Mouse (Mus musculus) limb, embryonic 10.5 days (tissue): ENCODE measurements around the gene Trpc4ap. TPM values are rescaled to one million over a fixed set of nuclear protein-coding genes. Genes with fewer than 3 reads are reported as not detected.
"Not testable (repeated sequence)": the region's sequence is repeated elsewhere in the genome, so short reads cannot be mapped to it uniquely, and the experiment has no call there.

Experiments used
- DNase-seq: peaks from one replicate; pipeline ENCODE4 v3.0.0-alpha.2; 2017; ENCODE audit warnings: low spot score
- H3K27ac ChIP-seq: fragments of 300-500 bp; sonication (generic); 2 replicates; pipeline ENCODE4 v1.5.1; 2016; ENCODE audit warnings: mild to moderate bottlenecking
- H3K27me3 ChIP-seq: fragments of 300-500 bp; sonication (generic); 2 replicates; pipeline ENCODE4 v1.6.1; 2016; ENCODE audit warnings: low read depth, mild to moderate bottlenecking; ENCODE audit not compliant: poor library complexity, severe bottlenecking
- H3K36me3 ChIP-seq: fragments of 300-500 bp; sonication (generic); 2 replicates; pipeline ENCODE4 v1.6.1; 2016; ENCODE audit warnings: mild to moderate bottlenecking, moderate library complexity
- H3K4me1 ChIP-seq: fragments of 300-500 bp; sonication (generic); 2 replicates; pipeline ENCODE4 v1.6.1; 2016
- H3K4me3 ChIP-seq: fragments of 300-500 bp; sonication (generic); 2 replicates; pipeline ENCODE4 v1.5.1; 2016; ENCODE audit warnings: mild to moderate bottlenecking, moderate library complexity
- H3K9me3 ChIP-seq: fragments of 300-500 bp; sonication (generic); replicated peaks from 2 replicates; pipeline ENCODE4 v1.6.1; 2016; ENCODE audit warnings: mild to moderate bottlenecking
- WGBS: fragments of 180-500 bp; shearing (Covaris S2); methylation state at CpG from one replicate; pipeline ENCODE4 v1.1.7; 2016; 5-methylcytosine and 5-hydroxymethylcytosine counted together
- polyA plus RNA-seq: library from polyadenylated mRNA; unstranded; fragments of >200 nt; fragmentation: Nextera tagmentation; extraction: Ambion mirVana; gene quantifications from 2 replicates; pipeline ENCODE4 v1.2.1, GENCODE M21; 2016

Gene Trpc4ap
- 125 and 141 TPM in 2 replicates for polyA plus RNA-seq

- H3K36me3 ChIP-seq, result peaks cover 10% of the 10 kb centered on the region
- no peaks in the 10 kb centered on the region for H3K27me3 ChIP-seq
- peak within 1 kb of the TSS; percentile 96 for H3K4me3 ChIP-seq
- H3K4me1 ChIP-seq, result peaks cover 20% of the 10 kb centered on the region
- WGBS, result under 1% methylated on average over 71 of the region's 72 CpGs
- DNase-seq, result peak; percentile 97
- H3K9me3 ChIP-seq, result no peaks in the 10 kb centered on the region
- H3K27ac ChIP-seq, result peak within 1 kb of the TSS; percentile 98
These were observed at the start of gene Trpc4ap for GRCm38 (mm10) chr2:155691723-155692493. Gene Trpc4ap (minus strand): TSS chr2:155692384.

- no peak overlapping the region for H3K27ac ChIP-seq
- no peaks in the 10 kb centered on the region for H3K4me1 ChIP-seq
- no peak overlapping the region for H3K4me3 ChIP-seq
- DNase-seq, result no peak
- 79% methylated on average over 9 of the region's 9 CpGs for WGBS
- H3K9me3 ChIP-seq, result no peaks in the 10 kb centered on the region
- H3K27me3 ChIP-seq, result no peaks in the 10 kb centered on the region
- H3K36me3 ChIP-seq, result no peaks in the 10 kb centered on the region
These were observed 45.6 kb upstream of the Trpc4ap start for GRCm38 (mm10) chr2:155737803-155738202.

- H3K27ac ChIP-seq, result no peak overlapping the region
- no peaks in the 10 kb centered on the region for H3K4me1 ChIP-seq
- H3K27me3 ChIP-seq, result no peaks in the 10 kb centered on the region
- 87% methylated on average over 6 of the region's 6 CpGs for WGBS
- no peak overlapping the region for H3K4me3 ChIP-seq
- no peaks in the 10 kb centered on the region for H3K36me3 ChIP-seq
- no peaks in the 10 kb centered on the region for H3K9me3 ChIP-seq
- no peak for DNase-seq
These were observed 44.8 kb upstream of the Trpc4ap start for GRCm38 (mm10) chr2:155736936-155737335.

GRCm38 (mm10) chr2:155735766-155736165 lies 43.6 kb upstream of the Trpc4ap start, which contains the start of gene Gm17581:
Gene Gm17581 (minus strand): TSS chr2:155735866.
- not testable (repeated sequence) for DNase-seq, H3K27me3 ChIP-seq, H3K27ac ChIP-seq, H3K4me1 ChIP-seq, H3K9me3 ChIP-seq, H3K36me3 ChIP-seq, H3K4me3 ChIP-seq
- WGBS, result 88% methylated on average over 5 of the region's 5 CpGs

- no peaks in the 10 kb centered on the region for H3K4me1 ChIP-seq
- 82% methylated on average over 5 of the region's 5 CpGs for WGBS
- no peak for DNase-seq
These were observed 42.9 kb upstream of the Trpc4ap start for GRCm38 (mm10) chr2:155735080-155735479.

GRCm38 (mm10) chr2:155729158-155729645 lies 37.0 kb upstream of the Trpc4ap start, which contains the start of gene Edem2:
Gene Edem2 (minus strand): TSS chr2:155729475.
- WGBS, result under 1% methylated on average over 33 of the region's 33 CpGs
- Histone ChIP-seq H3K4me1 (peaks cover 12% of the 10 kb centered on the region), H3K27ac (peak within 1 kb of the TSS; percentile 77), H3K9me3 (no peaks in the 10 kb centered on the region), H3K36me3 (no peaks in the 10 kb centered on the region), H3K27me3 (no peaks in the 10 kb centered on the region), H3K4me3 (peak within 1 kb of the TSS; percentile 92)
- peak; percentile 85 for DNase-seq

More at GRCm38 (mm10) chr2:155735080-155735479, 42.9 kb upstream of the Trpc4ap start:
- H3K27ac ChIP-seq, result no peak overlapping the region
- no peaks in the 10 kb centered on the region for H3K36me3 ChIP-seq
- no peak overlapping the region for H3K4me3 ChIP-seq
- H3K27me3 ChIP-seq, result no peaks in the 10 kb centered on the region
- no peaks in the 10 kb centered on the region for H3K9me3 ChIP-seq

GRCm38 (mm10) chr2:155728742-155729141 lies 36.6 kb upstream of the Trpc4ap start:
- Histone ChIP-seq H3K9me3 (no peaks in the 10 kb centered on the region), H3K36me3 (no peaks in the 10 kb centered on the region), H3K4me1 (peaks cover 12% of the 10 kb centered on the region), H3K27ac (peak overlapping the region; percentile 77), H3K27me3 (no peaks in the 10 kb centered on the region), H3K4me3 (peak overlapping the region; percentile 92)
- DNase-seq, result no peak
- 4% methylated on average over 15 of the region's 15 CpGs for WGBS

- no peaks in the 10 kb centered on the region for H3K27me3 ChIP-seq
- WGBS, result 81% methylated on average over 7 of the region's 7 CpGs
- peaks cover 12% of the 10 kb centered on the region for H3K4me1 ChIP-seq
- no peak overlapping the region for H3K27ac ChIP-seq
- H3K4me3 ChIP-seq, result no peak overlapping the region
- no peaks in the 10 kb centered on the region for H3K9me3 ChIP-seq
- 0 out of 2 replicates have a peak, but pooled peaks cover 1% of the 10 kb centered on the region for H3K36me3 ChIP-seq
- no peak for DNase-seq
These were observed 35.7 kb upstream of the Trpc4ap start for GRCm38 (mm10) chr2:155727764-155728395.

- H3K27me3 ChIP-seq, result no peaks in the 10 kb centered on the region
- 89% methylated on average over 7 of the region's 7 CpGs for WGBS
- no peaks in the 10 kb centered on the region for H3K9me3 ChIP-seq
- H3K36me3 ChIP-seq, result peaks cover 12% of the 10 kb centered on the region; the same call in 1 of the 2 replicates
- no peak for DNase-seq
- peaks cover 12% of the 10 kb centered on the region for H3K4me1 ChIP-seq
- no peak overlapping the region for H3K4me3 ChIP-seq
- no peak overlapping the region for H3K27ac ChIP-seq
These were observed 34.1 kb upstream of the Trpc4ap start for GRCm38 (mm10) chr2:155726302-155726701.

- no peak overlapping the region for H3K27ac ChIP-seq
- H3K9me3 ChIP-seq, result no peaks in the 10 kb centered on the region
- 80% methylated on average over 6 of the region's 6 CpGs for WGBS
These were observed 32.3 kb upstream of the Trpc4ap start for GRCm38 (mm10) chr2:155724526-155724925.

GRCm38 (mm10) chr2:155724036-155724435 lies 31.9 kb upstream of the Trpc4ap start:
- Histone ChIP-seq H3K4me1 (peaks cover 7% of the 10 kb centered on the region), H3K4me3 (no peak overlapping the region), H3K27me3 (no peaks in the 10 kb centered on the region), H3K36me3 (peaks cover 12% of the 10 kb centered on the region; the same call in 1 of the 2 replicates), H3K27ac (no peak overlapping the region), H3K9me3 (no peaks in the 10 kb centered on the region)
- no peak for DNase-seq
- WGBS, result 73% methylated on average over 5 of the region's 5 CpGs

More at GRCm38 (mm10) chr2:155724526-155724925, 32.3 kb upstream of the Trpc4ap start:
- Histone ChIP-seq H3K4me1 (peaks cover 12% of the 10 kb centered on the region), H3K27me3 (no peaks in the 10 kb centered on the region), H3K36me3 (peaks cover 12% of the 10 kb centered on the region; the same call in 1 of the 2 replicates), H3K4me3 (no peak overlapping the region)
- no peak for DNase-seq

GRCm38 (mm10) chr2:155720585-155720984 lies 28.4 kb upstream of the Trpc4ap start:
- no peak for DNase-seq
- WGBS, result 94% methylated on average over 5 of the region's 5 CpGs
- no peak overlapping the region for H3K4me3 ChIP-seq

More at GRCm38 (mm10) chr2:155720585-155720984, 28.4 kb upstream of the Trpc4ap start:
- Histone ChIP-seq H3K27me3 (no peaks in the 10 kb centered on the region), H3K4me1 (no peaks in the 10 kb centered on the region), H3K36me3 (peaks cover 12% of the 10 kb centered on the region), H3K9me3 (no peaks in the 10 kb centered on the region), H3K27ac (no peak overlapping the region)
